Mouse (Mus musculus): Measurements from ENCODE around the gene Ica1. TPM values are rescaled to one million over a fixed set of nuclear protein-coding genes. Genes with fewer than 3 reads are reported as not detected.
A peak's percentile ranks its signal among the peaks of the same experiment; 100 is the strongest.

Ica1 gene
- polyA plus RNA-seq, 1 experiment from 2014 or later: 82.4 TPM

DNA sequence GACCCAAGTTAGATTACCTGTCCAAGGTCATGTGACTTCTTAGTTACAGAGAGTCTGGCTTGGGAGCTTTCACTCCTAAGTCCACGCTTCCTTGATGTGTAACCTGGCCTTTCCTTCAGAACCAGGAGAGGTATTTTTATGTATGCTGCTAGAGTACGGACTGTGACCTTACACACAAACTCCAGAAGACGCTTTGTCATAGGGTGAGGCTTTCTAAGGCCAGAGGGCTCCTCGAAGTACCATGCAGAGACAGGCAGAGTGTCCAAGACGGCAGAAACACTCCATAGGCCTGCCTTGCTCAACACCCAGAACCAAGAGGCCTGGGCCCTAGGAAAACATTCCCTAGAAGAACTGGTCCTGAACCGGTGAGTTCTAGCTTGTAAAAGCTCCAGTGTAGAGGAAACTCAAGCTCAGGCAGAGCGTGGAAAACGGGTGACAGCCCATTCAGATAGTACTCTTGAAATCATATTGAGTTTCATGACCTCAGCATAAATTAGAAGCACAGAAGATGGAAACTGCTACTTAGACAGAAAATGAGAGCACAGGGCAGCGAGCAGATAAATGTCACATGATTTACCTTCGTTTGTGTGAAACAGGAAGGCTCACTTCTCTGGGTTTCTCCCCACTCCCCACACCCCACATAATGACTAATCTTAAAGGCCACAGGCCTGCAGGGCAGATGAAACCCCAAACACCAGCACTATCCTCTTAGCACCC is 129.9 kb downstream of the Ica1 start:
- Histone ChIP-seq H3K4me2 (ENCODE audit: low read length) (no peak overlapping the region), H3K9ac (ENCODE audit: low read depth, low read length) (no peak overlapping the region), H3K9me3 (replicated peaks; ENCODE audit: control insufficient read depth, low read length, poor library complexity, severe bottlenecking) (no peaks in the 10 kb centered on the region), H3K27me3 (ENCODE audit: control insufficient read depth, insufficient read depth, low read depth, low read length) (no peaks in the 10 kb centered on the region), H3K4me3 (ENCODE audit: low read depth, low read length) (no peak overlapping the region), H3K36me3 (ENCODE audit: control insufficient read depth, insufficient read depth, low read length) (peaks cover 2% of the 10 kb centered on the region; the same call in 1 of the 2 replicates), H3K27ac (ENCODE audit: low read length) (no peak overlapping the region), H3K4me1 (ENCODE audit: control insufficient read depth, insufficient read depth, low read length) (no peaks in the 10 kb centered on the region)
- no peak for ATAC-seq
- 78% methylated on average over 10 of the region's 10 CpGs for WGBS

DNA sequence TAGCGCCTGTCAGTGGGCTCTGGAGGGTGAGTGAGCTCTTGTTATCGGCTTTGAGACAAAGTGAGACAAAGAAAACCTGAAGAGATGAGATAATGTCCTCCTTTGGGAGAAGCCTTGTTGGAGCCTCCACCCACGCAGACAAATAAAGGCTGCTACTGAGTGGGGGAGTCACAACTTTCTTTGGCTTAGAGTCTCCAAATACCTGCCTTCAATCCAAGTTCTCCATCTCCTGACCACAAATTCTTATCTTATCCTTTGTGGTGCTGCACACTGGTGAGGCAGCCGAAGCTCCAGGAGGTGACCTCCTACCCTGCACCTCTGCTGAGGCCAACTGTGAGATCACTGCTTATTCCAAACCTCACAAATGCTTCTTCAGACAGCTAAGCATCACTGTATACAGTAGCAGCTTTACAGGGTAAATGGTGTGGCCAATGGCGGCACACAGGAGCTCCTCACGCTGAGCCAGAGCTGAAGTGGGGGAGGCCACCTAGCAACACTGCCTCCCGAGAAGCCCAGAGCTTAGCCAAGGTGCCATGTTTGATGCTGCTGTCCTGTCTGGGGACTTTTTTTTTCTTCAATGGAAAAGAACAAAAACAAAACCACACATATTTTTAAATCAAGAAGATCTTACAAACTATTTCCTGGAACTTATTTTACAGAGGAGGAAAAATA is 130.6 kb downstream of the Ica1 start:
- no peaks in the 10 kb centered on the region for H3K27me3 ChIP-seq (ENCODE audit: control insufficient read depth, insufficient read depth, low read depth, low read length)
- no peak overlapping the region for H3K27ac ChIP-seq (ENCODE audit: low read length)
- H3K9ac ChIP-seq (ENCODE audit: low read depth, low read length): no peak overlapping the region
- H3K4me3 ChIP-seq (ENCODE audit: low read depth, low read length): no peak overlapping the region
- peaks cover 2% of the 10 kb centered on the region; the same call in 1 of the 2 replicates for H3K36me3 ChIP-seq (ENCODE audit: control insufficient read depth, insufficient read depth, low read length)
- H3K9me3 ChIP-seq (replicated peaks; ENCODE audit: control insufficient read depth, low read length, poor library complexity, severe bottlenecking): no peaks in the 10 kb centered on the region
- H3K4me2 ChIP-seq (ENCODE audit: low read length): no peak overlapping the region
- no peak for ATAC-seq
- WGBS: 86% methylated on average over 7 of the region's 7 CpGs
- no peaks in the 10 kb centered on the region for H3K4me1 ChIP-seq (ENCODE audit: control insufficient read depth, insufficient read depth, low read length)

DNA sequence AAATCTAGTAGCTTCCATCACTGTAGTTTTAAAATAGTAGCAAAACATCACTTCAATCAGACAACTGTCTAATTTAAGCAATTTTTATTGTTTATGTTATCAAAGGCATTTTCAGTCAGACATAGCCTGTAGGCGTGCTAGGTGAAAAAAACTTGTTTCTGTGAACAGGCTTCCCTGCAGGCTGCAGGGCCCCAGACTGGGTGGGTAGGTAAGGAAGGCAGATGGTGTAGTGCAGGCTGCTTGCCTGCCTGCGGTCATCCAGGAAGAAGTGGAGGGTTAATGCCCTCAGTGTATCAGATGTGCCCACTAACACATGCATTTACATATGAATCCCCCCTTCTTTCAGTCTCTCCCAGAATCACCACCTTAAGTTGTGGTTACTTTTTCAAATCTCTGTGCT is 132.6 kb downstream of the Ica1 start:
- Histone ChIP-seq H3K36me3 (ENCODE audit: control insufficient read depth, insufficient read depth, low read length) (no peaks in the 10 kb centered on the region; the same call in 1 of the 2 replicates), H3K4me2 (ENCODE audit: low read length) (no peak overlapping the region), H3K9ac (ENCODE audit: low read depth, low read length) (no peak overlapping the region), H3K27ac (ENCODE audit: low read length) (no peak overlapping the region), H3K27me3 (ENCODE audit: control insufficient read depth, insufficient read depth, low read depth, low read length) (no peaks in the 10 kb centered on the region), H3K4me1 (ENCODE audit: control insufficient read depth, insufficient read depth, low read length) (no peaks in the 10 kb centered on the region), H3K9me3 (replicated peaks; ENCODE audit: control insufficient read depth, low read length, poor library complexity, severe bottlenecking) (no peaks in the 10 kb centered on the region), H3K4me3 (ENCODE audit: low read depth, low read length) (no peak overlapping the region)
- ATAC-seq: no peak
- WGBS: 34% methylated on average over 2 of the region's 2 CpGs

DNA sequence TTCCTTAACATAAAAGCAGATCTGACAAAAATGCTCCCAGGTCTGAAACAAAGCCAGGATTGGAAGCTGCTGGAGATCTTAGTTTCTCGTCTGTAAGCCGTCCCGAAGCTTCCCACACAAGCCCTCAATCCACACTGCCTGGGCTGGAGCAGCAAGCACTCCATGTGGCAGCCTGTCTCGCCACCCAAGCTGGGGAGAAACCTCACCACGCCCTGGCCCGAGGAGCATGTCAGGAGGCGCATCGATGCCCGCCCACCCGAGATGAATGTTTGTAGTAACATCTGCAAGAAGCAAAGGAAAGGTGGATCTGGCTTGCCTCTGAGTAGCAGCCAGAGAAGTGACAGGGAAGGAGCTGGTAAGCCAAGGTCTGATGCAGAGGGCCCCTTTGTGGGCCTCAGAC is 133.6 kb downstream of the Ica1 start:
- Histone ChIP-seq H3K27ac (ENCODE audit: low read length) (no peak overlapping the region), H3K4me1 (ENCODE audit: control insufficient read depth, insufficient read depth, low read length) (no peaks in the 10 kb centered on the region), H3K36me3 (ENCODE audit: control insufficient read depth, insufficient read depth, low read length) (no peaks in the 10 kb centered on the region; the same call in 1 of the 2 replicates), H3K4me2 (ENCODE audit: low read length) (no peak overlapping the region), H3K9me3 (replicated peaks; ENCODE audit: control insufficient read depth, low read length, poor library complexity, severe bottlenecking) (no peaks in the 10 kb centered on the region), H3K9ac (ENCODE audit: low read depth, low read length) (no peak overlapping the region), H3K27me3 (ENCODE audit: control insufficient read depth, insufficient read depth, low read depth, low read length) (no peaks in the 10 kb centered on the region), H3K4me3 (ENCODE audit: low read depth, low read length) (no peak overlapping the region)
- 88% methylated on average over 10 of the region's 10 CpGs for WGBS
- no peak for ATAC-seq

DNA sequence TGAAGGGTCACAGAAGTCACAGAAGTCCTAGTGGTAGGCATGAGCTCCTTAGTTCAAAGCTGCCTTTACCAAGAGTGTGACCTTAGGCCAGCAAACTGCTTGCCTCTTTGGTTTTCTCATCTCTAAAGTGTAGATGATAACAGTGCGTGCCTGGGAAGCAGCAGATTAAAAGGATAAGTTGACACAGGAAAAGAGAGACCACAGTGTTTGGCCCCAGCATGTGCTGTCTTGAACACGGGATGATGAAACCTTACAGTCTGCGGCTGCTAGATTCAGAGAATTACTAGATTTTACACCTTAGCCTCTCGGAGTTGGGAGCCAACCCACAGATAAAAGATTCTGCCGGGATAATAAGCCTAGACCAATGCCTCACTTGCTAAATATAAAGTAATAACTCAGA is 137.4 kb downstream of the Ica1 start:
- no peak overlapping the region for H3K4me3 ChIP-seq (ENCODE audit: low read depth, low read length)
- peaks cover 6% of the 10 kb centered on the region for H3K36me3 ChIP-seq (ENCODE audit: control insufficient read depth, insufficient read depth, low read length)
- ATAC-seq: 0 out of 2 replicates have a peak, but pooled peaks have one; percentile 40
- H3K4me2 ChIP-seq (ENCODE audit: low read length): no peak overlapping the region
- no peak overlapping the region for H3K9ac ChIP-seq (ENCODE audit: low read depth, low read length)
- no peaks in the 10 kb centered on the region for H3K4me1 ChIP-seq (ENCODE audit: control insufficient read depth, insufficient read depth, low read length)
- H3K9me3 ChIP-seq (replicated peaks; ENCODE audit: control insufficient read depth, low read length, poor library complexity, severe bottlenecking): no peaks in the 10 kb centered on the region
- H3K27ac ChIP-seq (ENCODE audit: low read length): no peak overlapping the region
- WGBS: 78% methylated on average over 5 of the region's 5 CpGs
- no peaks in the 10 kb centered on the region for H3K27me3 ChIP-seq (ENCODE audit: control insufficient read depth, insufficient read depth, low read depth, low read length)

DNA sequence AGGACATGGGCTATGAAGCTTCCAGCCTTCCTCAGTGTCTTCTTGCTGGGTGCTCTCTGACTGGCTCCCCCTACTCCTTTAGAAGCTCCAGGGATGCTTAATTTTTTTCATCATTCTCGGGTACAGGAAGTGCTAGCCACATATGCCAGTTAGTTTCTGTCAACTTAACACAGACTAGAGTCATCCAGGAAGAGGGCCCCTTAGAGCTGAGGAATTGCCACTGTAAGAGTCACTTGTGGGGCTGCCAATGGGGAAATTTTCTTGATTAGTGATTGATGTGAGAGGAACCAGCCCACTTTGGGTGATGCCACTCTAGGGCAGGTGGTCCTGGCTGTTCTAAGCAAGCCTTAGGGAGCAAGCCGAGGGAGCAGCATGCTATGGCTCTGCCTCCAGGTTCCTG is 138.8 kb downstream of the Ica1 start:
- ATAC-seq: no peak
- Histone ChIP-seq H3K4me2 (ENCODE audit: low read length) (no peak overlapping the region), H3K36me3 (ENCODE audit: control insufficient read depth, insufficient read depth, low read length) (peaks cover 6% of the 10 kb centered on the region), H3K4me1 (ENCODE audit: control insufficient read depth, insufficient read depth, low read length) (no peaks in the 10 kb centered on the region), H3K9me3 (replicated peaks; ENCODE audit: control insufficient read depth, low read length, poor library complexity, severe bottlenecking) (no peaks in the 10 kb centered on the region), H3K27me3 (ENCODE audit: control insufficient read depth, insufficient read depth, low read depth, low read length) (no peaks in the 10 kb centered on the region), H3K27ac (ENCODE audit: low read length) (no peak overlapping the region), H3K4me3 (ENCODE audit: low read depth, low read length) (no peak overlapping the region), H3K9ac (ENCODE audit: low read depth, low read length) (no peak overlapping the region)
- 80% methylated on average over 2 of the region's 2 CpGs for WGBS

DNA sequence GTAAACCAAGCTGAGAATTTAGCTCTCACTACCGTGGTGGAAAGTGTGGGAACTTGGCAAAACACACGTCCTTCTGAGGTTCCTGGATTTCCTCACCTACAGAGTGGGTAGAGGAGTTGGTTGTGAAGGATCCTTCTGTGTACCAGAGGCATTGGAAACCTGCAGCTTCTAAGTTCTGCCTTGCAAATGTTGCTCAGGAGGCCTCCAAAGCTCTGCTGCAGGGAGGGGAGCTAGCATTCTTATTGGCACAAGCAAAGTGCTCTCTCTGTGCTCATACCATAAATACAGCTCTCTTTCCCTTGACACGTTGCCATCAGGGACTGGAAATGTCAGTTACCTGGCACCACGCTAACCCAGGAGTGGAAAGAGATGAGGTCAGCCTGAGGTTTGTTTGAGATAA is 139.4 kb downstream of the Ica1 start:
- no peaks in the 10 kb centered on the region for H3K9me3 ChIP-seq (replicated peaks; ENCODE audit: control insufficient read depth, low read length, poor library complexity, severe bottlenecking)
- no peak overlapping the region for H3K9ac ChIP-seq (ENCODE audit: low read depth, low read length)
- no peak overlapping the region for H3K4me3 ChIP-seq (ENCODE audit: low read depth, low read length)
- WGBS: 90% methylated on average over 4 of the region's 4 CpGs
- H3K27me3 ChIP-seq (ENCODE audit: control insufficient read depth, insufficient read depth, low read depth, low read length): no peaks in the 10 kb centered on the region
- no peak overlapping the region for H3K4me2 ChIP-seq (ENCODE audit: low read length)
- H3K27ac ChIP-seq (ENCODE audit: low read length): no peak overlapping the region
- peaks cover 6% of the 10 kb centered on the region for H3K36me3 ChIP-seq (ENCODE audit: control insufficient read depth, insufficient read depth, low read length)
- H3K4me1 ChIP-seq (ENCODE audit: control insufficient read depth, insufficient read depth, low read length): no peaks in the 10 kb centered on the region
- ATAC-seq: no peak

DNA sequence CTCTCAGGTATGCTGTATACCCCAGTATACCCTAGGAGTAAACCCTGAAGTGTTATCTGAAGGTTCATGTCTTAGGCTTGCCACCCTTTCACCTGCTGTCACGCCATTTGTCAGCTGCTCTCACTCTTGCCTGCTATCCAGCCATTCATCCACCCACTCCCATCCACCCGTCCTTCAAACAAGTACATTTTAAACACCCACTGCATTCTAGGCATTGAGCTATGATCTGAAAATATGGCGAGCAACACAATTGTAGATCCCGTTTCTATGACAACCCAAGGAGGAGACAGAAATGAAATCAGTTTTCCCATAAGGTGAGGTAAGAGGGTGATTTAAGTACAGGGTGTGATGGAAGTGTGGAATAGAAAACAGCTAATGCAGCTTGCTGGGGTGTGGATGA is 140.2 kb downstream of the Ica1 start:
- Histone ChIP-seq H3K27me3 (ENCODE audit: control insufficient read depth, insufficient read depth, low read depth, low read length) (no peaks in the 10 kb centered on the region), H3K9ac (ENCODE audit: low read depth, low read length) (no peak overlapping the region), H3K4me3 (ENCODE audit: low read depth, low read length) (no peak overlapping the region), H3K36me3 (ENCODE audit: control insufficient read depth, insufficient read depth, low read length) (peaks cover 6% of the 10 kb centered on the region), H3K4me1 (ENCODE audit: control insufficient read depth, insufficient read depth, low read length) (no peaks in the 10 kb centered on the region), H3K9me3 (replicated peaks; ENCODE audit: control insufficient read depth, low read length, poor library complexity, severe bottlenecking) (no peaks in the 10 kb centered on the region), H3K27ac (ENCODE audit: low read length) (no peak overlapping the region), H3K4me2 (ENCODE audit: low read length) (no peak overlapping the region)
- 87% methylated on average over 4 of the region's 4 CpGs for WGBS
- ATAC-seq: no peak

DNA sequence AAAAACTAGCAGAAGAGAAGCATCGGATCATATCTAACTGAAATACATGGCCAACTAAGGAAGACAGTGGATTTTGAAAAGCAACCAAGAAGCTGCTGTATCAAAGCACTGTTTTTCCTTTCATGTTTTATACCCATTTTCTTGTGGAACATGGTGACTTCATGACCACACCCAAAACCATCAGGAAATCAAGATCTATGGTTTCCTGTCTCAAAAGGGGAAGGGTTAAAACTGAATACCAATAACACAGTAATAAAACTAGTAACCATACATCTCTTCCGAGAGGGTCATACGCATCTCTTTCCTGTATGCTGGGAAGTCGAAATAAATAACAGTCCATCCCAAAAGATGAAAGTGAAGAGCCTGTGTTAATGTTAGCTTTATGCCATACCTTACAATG is 145.6 kb downstream of the Ica1 start:
- 95% methylated on average over 4 of the region's 4 CpGs for WGBS
- H3K36me3 ChIP-seq (ENCODE audit: control insufficient read depth, insufficient read depth, low read length): peaks cover 2% of the 10 kb centered on the region; the same call in 1 of the 2 replicates
- no peak overlapping the region for H3K9ac ChIP-seq (ENCODE audit: low read depth, low read length)
- H3K4me3 ChIP-seq (ENCODE audit: low read depth, low read length): no peak overlapping the region
- no peak overlapping the region for H3K4me2 ChIP-seq (ENCODE audit: low read length)
- H3K27me3 ChIP-seq (ENCODE audit: control insufficient read depth, insufficient read depth, low read depth, low read length): no peaks in the 10 kb centered on the region
- no peak for ATAC-seq
- H3K4me1 ChIP-seq (ENCODE audit: control insufficient read depth, insufficient read depth, low read length): no peaks in the 10 kb centered on the region
- H3K9me3 ChIP-seq (replicated peaks; ENCODE audit: control insufficient read depth, low read length, poor library complexity, severe bottlenecking): no peaks in the 10 kb centered on the region
- no peak overlapping the region for H3K27ac ChIP-seq (ENCODE audit: low read length)
